Mouse (Mus musculus) MN1 (cell line): Measurements from ENCODE around the gene Bri3.

Experiments used
- DNase-seq: peaks from one replicate; pipeline ENCODE4 v3.0.0-alpha.2; 2016; ENCODE audit warnings: low spot score

Gene Bri3

DNA sequence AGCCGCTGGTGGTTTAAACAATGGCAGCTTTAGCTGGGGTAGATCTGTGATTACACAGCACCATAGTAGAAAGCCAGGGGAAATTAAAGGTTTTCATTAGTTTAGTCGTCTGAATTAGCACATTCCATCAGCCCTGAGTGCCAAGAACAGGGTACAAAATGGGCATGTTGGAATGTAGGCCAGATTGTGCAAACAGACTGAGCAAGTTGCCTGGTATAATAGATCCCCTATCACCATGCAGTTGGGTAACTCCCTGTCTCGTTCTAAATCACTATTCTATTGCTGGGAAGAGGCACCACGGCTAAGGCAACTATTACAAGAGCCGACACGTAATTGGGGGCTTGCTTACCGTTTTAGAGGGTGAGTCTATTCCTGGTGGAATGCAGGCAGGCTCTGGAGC lies 9.5 kb upstream of the Bri3 start:
- DNase-seq = no peak

DNA sequence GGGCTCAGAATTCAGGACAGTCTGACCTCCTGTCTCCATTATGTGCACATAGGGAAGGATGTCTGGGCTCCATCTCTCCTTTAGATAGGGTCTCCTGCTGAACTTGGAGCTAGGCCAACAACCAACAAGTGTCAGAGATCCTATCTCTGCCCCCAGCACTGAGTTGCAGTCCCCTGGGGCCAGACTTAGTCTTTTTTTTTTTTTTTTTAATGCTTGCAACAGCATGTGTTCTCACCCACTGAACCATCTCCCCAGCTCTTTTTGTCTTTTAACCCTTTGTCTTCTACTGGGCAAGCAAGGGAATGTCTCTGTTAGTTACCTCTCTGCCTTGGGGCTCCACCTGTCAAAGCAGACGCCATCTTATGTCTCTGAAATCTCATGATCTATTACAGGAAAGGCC lies 5.3 kb upstream of the Bri3 start:
- no peak for DNase-seq

DNA sequence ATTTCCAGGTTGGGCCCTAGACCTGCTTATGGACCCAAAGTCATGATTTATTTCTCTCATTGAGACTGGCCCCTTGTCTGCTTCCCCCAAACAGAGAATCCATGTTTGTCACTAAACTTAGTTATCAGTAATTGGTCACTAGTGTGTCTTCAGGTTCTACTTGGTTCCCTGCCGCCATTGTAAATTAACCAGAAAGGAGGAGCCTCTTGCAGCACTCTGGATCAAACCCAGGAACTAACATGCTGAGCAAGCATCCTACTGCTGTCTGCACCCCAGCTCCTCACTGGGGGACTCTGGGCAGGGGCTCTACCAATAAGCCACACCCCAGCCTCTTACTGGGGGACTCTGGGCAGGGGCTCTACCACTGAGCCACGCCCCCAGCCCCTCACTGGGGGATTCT lies 1.4 kb downstream of the Bri3 start:
- DNase-seq = no peak

DNA sequence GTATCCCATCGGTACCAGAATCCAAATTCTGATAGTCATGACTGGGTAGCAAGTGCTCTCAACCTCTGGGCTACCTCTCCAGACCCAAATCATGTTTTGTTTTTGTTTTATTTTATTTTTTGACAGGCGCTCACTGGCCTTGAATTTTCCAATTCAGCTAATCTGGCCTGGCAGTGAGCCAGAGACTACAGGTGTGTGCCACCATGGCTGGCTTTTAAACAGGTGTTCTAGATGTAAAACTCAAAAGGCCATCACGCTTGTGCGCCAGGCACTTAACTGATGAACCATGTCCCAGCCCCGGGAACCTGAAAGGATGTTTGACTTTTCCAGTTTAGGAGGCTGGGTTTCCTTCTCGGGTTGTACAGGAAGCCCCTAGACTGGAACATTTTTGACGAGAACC lies 2.4 kb downstream of the Bri3 start:
- no peak for DNase-seq

DNA sequence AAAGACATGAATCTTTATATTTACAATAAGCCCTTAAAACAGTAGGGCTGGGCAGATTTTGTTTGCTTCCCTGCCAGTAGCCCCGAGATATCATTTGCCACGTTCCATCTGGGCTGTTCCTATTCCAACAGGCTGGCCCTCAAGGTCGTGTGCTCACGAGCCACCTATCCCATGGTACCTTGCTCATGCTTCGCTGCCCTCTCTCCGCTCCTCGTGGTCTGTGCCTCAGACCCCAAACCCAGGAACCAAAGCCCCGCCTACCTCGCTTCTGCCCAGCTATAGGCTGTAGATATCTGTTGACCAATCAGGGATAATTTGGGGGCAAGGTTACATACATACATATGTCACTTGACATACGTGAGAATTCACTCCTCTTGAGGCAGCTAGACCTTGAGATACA lies 3.1 kb downstream of the Bri3 start:
- DNase-seq = no peak

DNA sequence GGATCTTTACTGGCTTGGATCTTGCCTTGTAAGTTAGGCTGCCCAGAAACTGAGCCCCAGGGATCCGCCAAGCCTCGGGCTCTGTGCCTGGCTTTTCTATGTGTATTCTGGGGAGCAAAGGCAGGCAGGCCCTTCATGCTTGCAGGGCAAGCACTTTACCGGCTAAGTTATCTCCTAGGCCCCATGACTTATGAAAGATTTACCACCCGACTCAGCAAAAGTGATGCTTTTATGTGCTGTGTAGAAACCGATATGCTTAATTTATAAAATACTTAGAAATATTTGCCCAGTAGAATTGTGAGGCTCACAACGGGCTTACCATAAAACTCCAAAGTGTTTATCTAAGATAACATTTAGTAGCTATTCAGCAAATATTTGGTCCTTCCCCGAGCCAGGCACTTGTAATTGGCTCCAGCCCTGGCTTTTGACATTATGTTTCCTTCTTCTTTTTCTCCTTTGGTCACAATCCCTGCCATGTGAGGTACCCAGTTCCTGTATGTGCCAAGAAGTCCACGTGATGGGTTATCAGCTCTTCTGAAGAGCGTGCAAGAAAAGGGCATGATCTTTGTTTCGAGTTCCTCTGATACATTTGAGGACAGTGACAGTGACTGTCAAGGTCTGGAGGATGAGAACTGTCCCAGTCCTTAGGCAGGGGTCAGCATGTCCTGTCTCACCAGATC lies 3.8 kb downstream of the Bri3 start:
- no peak for DNase-seq

DNA sequence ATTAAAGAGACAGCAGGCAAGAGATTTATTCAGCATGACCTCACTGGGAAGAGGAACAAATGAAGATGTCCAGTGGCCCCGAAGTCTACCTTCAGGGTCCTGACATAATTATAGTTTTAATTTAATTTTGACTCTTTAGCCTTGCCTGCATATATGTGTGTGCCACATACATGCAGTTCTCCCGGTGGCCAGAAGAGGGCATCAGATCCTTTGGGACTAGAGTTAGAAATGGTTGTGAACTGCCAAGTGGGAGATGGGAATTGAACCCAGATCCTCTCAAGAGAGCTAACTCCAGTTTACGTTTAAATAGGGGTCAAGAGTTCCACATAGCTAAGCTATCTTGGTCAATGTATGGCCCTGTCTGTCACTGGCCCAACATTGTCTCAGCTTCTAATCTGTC lies 5.6 kb downstream of the Bri3 start:
- DNase-seq = no peak

DNA sequence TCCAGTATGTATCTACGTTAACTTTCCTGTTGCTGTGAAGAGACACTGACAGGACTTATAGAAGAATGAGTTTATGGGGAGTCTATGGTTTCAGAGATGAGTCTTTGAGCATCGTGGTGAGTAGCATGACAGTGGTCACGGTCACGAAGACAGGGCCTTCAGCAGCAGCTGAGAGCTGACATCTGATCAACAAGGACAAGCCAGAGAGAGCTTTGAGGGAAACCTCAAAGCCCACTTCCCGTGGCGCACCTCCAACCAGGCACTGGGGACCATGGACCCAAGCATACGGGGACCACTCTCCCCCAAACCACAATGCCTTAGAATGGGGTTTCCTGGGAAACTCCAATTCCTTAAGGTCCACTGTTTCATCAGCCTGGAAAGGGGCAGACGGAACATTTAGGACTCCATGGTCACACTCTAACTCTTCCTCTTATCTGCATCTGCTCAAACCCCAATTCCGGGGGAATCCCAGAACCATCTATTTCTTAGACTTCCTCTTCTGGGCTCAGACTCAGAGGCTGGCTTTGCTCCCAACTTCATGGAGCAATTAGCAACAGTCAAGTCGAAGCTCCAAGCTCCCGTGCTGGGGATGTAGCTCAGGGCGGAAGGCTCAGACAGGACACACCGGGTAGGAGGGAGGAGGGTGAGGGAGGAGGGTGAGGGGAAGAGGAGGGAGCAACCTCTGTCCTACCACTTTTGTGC lies 7.8 kb downstream of the Bri3 start:
- DNase-seq = no peak

DNA sequence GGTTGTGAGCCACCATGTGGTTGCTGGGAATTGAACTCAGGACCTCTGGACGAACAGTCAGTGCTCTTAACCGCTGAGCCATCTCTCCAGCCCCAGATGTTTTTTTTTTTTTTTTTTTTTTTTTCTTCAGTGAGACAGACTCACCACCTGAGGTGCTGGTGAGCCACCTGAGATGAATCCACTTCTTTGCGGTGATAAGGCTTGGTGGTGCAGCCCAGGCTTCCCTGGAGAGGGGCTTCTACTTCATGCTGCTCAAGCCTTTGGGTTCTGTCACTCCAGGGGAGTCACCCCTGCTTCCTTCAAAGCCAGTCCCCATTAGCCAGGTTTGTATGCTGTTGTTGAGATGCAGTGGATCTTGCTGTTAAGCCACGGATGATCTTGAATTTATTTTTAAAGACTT lies 9.0 kb downstream of the Bri3 start:
- DNase-seq = no peak

DNA sequence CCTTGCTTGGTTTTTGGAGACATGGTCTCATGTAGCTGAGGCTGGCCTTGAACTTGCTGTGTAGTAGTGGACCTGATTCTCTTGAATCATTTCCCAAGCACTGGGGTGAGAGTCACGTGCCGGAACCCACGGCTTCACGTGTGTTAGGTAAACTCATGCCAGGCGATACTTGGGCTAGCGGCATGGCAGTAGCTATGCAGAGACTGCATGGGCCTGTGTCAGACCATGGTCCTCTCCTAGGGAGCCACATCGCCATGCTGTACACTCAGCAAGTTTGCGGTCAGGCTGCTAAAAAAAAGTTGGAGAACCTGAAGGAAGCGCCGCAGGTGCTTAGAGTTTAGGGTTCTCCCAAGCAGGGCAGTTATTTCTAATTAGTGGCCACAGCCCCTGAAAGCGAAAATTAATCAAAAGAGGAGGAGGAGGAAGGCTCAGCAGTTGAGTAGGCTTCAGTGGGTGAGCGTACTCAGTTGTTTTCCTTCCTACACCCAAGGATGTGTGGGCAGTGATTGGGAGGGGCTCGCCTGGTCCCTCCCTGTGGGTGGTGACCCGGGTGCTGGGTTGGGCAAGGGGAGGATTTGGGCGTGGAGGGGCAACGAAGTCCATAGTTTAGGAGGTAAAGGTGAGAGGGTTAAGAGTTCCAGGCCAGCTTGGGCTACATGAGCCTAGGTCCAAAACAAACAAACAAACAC lies 10.0 kb downstream of the Bri3 start:
- peak; percentile 43 for DNase-seq

DNA sequence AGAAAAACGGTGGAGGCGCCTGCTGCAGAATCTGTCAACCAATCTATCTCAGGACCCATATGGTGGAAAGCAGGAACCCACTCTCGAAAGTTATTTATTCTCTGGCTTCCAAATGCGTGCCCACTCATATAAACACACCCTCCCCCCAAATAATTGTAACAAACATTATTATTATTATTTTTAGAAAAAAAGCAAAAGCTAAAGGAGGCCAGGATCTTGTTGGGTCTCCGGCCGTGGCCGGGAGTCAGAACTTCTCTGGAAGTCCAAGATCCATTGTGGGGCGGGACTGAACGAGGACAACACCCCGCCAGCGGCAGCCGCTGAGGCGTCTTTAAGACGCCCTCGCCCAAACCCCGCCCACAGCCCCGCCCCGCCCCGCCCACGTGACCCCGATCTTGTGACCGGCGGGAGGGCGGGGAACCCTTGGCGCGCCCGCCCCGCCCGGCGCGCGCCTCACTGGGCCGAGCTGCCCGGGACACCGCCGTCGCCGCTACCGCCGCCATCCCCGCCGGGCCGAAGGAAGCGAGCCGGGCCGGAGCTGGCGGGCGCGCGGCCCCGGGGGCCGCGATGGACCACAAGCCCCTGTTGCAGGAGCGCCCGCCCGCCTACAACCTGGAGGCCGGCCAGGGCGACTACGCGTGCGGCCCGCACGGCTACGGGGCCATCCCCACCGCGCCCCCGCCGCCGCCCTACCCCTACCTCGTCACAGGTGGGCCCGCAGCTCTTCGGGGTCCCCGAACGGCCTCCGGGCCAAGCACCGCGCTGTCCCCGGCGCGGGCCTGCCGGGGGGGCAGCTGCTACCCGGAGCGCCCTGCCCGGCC lies 10.8 kb downstream of the Bri3 start:
- DNase-seq = peak; percentile 90

DNA sequence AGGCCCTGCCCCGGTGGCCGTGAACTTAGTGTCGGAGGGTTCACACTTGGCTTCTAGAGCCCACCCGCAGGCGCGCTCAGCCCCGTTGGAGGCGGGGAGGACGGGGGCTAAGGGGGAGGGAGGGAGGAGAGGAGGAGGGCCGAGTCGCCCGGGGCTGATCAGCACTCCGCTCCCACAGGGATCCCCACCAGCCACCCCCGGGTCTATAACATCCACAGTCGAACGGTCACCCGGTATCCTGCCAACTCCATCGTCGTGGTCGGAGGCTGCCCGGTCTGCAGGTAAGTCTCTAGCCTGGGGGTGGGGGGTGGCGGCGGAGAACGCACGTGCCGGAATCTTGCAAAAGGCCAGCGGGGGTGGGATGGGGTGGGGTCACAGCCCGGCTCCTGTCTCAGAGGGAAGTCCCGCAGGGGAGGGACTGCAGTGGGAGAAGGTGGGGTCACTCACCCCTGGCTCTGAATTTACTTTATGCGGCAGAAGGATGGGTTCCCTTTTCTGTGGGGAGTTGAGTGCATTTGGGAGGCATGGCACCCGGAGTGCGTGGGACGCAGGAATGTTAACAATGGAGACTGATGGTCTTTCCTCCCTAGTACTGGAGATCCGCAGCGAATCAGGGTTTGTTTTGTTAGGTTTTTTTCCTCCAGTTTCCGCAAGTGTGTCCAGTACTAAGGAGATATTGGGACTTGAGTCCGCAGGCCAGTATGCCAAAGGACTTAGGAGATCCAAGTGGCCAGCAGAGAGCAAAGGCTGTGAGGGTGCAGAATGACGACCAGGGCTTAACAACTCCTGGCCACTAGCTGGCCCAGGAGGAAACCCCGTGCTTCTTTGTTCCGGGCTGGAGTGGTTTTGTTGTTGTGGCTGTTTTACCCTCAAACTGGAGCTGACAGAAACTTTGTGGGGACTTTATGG lies 11.6 kb downstream of the Bri3 start:
- DNase-seq = peak; percentile 63

DNA sequence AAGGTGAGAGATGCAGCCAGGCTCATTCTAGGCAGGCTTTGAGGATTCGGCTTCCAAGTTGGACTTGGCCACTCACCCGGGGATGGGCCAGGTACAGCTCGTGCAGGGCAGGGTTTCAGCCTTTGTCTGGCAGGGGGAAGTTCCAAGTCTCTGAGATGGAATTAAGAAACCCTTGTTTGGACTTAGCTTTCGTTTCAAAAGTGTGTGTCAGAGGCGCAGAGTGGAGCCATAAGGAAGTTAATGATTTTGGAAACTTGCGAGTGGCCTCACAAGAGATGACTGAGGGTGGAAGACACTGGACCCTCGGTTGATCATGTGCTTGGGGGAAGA lies 12.3 kb downstream of the Bri3 start:
- DNase-seq = no peak

DNA sequence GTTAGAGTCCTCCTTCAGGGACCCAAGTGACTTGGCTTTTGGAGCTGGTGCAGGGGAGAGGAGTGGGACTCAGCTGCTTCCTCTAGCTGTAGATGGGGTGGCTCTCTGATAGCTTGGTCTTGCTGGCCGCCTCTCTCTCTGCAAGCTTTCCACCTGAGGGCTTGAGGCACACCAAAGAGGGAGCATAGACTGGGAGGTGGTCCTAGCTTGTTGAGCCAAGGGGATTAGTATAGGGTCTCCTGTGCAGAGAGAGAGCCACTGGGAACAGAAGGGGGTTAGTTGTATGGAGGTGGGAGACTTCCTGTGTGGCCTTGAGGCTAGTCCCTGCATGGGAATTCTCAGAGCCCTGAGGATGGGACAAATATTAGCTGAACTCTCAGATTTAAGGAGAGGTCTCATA lies 12.7 kb downstream of the Bri3 start:
- no peak for DNase-seq

DNA sequence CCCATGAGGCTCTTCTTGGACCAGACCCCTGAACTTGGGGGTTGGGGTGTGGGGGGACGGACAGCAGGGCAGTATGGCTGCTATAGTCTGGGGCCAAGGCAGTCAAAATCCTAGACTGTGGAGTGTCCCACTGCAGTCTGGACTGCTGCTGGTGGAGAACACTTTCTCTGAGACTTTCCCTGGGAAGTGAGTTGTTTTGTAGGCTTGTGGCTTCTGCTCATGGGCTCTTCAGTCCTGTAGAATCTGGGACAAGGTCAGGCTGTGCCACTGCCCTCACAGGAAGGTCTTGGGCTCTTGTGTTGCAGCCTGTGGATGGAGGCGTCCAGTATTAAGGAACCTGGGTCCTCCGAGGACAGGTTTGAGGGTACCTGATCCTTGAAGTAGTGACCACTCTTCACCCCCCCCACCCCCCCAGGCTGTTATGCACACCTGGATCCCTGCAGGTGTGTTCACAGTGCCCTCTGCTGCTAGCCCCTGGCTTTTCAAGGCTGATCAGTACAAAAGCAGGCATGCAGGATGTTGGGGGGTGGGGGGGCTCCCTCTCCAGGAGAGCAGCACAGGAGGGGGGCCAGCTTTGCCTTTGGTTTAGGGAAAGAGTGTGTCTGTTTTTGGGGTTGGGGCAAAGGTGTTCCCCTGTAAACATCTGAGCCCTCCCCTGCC lies 13.3 kb downstream of the Bri3 start:
- no peak for DNase-seq

DNA sequence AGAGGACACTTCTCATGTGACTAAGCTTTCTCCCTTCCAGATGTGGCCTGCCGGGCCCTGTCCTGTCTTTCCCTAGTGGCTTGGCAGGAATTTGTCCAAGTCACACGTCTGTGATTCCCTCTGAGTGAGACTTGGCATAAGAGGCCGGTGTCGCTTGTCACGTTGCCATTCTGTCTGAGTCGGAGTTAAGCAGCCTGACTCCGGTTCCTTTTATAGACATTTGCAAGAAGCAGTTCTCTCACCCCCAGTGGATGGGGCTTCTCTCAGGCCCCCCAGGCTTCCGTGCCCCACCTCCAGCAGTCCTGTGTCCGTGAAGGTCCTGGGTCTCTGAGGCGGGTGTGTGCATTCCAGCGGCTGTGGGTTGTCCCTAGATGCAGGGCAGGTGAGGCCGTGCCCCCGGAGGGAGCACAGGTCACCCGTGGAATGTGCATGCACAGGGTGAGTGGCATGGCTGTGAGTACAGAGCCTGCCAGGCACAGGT lies 13.9 kb downstream of the Bri3 start:
- no peak for DNase-seq

DNA sequence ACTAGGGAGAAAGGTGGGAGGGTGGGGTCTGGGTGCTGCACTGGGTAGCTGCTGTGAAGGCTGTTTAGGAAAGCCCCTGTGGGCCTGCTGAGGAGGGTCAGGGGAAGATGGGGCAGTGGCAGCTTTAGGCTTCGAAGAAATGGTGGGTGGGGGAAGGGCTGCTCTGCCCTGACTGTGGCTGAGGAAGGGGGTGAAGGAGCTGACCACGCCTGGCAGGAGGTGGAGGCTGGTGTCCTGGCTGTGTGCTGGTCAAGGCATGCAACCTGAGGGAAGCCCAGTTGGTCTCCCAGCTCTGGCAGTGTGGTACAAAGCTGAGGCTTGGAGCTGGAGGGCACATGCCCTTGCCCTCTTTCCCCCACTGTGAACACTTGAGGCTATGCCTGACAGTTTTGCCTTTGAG lies 14.4 kb downstream of the Bri3 start:
- DNase-seq = no peak

DNA sequence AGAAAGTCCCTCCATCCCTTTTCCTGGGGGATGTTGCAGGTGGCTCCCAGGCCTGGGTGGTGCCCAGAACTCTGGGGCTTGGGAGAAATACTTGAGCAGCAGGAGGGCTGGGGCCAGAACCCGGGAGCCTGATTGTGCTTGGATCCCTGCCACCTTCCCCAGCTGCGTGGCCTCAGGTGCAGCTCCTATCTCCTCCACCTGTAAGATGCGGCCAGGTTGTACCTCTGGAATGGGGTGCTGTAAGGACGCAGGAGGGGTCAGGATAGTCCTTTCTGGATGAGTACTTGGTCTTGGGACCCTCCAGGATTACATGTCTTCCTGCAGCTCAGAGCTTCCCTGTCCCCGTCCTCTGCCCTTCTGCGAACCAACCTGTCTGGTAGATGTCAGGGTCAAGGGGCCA lies 15.0 kb downstream of the Bri3 start:
- DNase-seq = no peak

DNA sequence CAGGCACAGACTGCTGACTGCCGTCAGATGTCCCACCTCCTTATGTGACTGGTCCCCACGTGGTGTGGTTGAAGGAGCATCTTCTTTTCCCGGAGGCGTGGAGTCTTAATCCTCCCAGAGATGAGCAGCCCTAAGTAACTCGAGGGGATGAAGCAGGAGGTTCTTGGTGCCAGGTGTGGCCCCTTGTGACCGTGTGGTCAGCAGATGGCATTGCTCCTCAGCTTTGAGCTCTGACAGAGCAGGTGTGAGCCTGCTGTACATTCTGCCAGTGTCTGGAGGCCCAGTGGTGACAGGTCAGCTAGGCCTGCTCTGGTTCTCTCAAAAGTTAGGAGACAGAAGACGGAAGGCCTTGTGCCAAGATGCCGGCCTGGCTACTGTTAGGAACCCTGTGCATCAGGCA lies 16.2 kb downstream of the Bri3 start:
- DNase-seq = no peak

DNA sequence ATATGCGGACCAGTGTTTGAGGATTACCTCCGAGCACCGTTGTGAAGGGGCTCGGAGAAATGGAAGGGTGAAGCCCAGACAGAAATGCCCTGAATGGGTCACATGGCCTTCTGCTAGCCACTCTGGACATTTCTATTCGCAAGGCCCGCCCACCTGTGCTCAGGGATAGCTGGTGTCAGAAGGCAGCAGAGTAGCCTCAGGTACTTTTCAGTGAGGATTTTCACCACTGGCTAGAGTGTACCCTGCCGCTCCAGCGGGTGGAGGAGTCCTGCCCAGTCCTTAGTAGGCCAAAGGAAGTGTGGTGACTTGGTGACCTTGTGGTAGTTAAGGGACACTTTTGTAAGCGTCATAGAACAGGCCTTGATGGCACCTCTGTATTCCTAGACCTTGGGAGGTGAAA lies 17.1 kb downstream of the Bri3 start:
- DNase-seq = no peak

DNA sequence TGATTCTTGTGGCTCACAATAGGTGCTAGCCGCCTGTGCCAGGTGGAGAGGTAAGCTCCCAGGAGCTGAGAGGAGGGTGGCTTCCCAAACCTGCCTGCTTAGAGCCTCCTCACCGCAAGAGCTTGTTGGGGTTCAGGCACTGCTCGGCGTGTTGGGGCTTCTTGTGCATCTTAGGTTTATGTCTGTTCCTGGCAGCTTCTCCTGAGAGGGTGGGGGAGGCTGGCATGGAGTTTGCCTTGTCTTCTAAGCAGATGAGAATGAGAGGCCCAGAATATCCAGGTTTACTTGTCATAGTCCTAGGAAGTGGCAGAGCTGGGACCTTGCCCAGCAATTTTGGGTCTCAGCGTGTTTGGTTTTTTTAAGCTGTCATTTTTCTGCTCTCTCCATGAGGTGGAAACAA lies 17.6 kb downstream of the Bri3 start:
- DNase-seq = no peak
